17 mouse cellular contexts compared by ENCODE assay signal in the genomic region with DNA sequence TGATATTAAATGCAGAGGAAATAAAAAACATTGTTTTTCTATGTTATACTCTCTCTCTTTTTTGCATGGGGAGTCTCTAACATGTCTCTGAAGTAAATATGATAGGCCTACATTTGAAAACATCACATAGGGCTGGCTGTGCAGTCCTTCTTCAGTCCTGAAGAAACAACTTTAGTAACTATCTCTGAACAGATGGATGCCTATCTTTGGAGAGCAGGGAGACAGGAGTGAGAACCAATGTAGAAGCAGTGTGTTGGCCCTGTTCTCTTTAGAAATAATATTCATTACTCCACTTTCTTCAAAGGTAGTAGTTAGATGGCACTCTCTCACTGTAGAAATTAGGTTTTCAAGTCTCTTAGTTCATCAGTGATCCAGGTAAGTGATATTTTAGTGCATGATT.
"Had no signal": no experiment of that assay in that cellular context is flagged by ENCODE, and none has a peak within 500 bp of the region (broad histone marks: within the 10 kb centered on the region; RNA-seq: fewer than 3 reads in every experiment).

No protein-coding gene starts in this region.

- H3K27ac ChIP-seq: midbrain, embryonic 12.5 days; neural tube, embryonic 13.5 days; neural tube, embryonic 15.5 days had no signal

- DNase-seq: lung, adult 18-20 months; lung, embryonic 14.5 days; lung, postnatal 10 days; lung, postnatal 4 days; midbrain, embryonic 14.5 days; retina, postnatal 1 day; right cerebral cortex, adult 18-20 months; right cerebral cortex, postnatal 25 days; right cerebral cortex, postnatal 4 days; spleen, adult 18-20 months; thymus, adult 2 months; thymus, postnatal 25 days; thymus, postnatal 4 days had no signal

- H3K4me3 ChIP-seq: midbrain, embryonic 12.5 days; myocyte; neural tube, embryonic 13.5 days; neural tube, embryonic 15.5 days had no signal
